Mouse (Mus musculus) ES-Bruce4 (cell line): ENCODE measurements around the gene Ddi2. TPM values are rescaled to one million over a fixed set of nuclear protein-coding genes. Genes with fewer than 3 reads are reported as not detected.
A peak's percentile ranks its signal among the peaks of the same experiment; 100 is the strongest.

ENCODE experiments used
- H3K27ac ChIP-seq: 2 replicates; pipeline ENCODE4 v1.5.1; 2012; ENCODE audit warnings: low read length, inconsistent platforms; ENCODE audit not compliant: insufficient read depth
- H3K27me3 ChIP-seq: 2 replicates; pipeline ENCODE4 v1.6.1; 2012; ENCODE audit warnings: mild to moderate bottlenecking, low read length, inconsistent platforms; ENCODE audit not compliant: control insufficient read depth, poor library complexity, insufficient read depth, severe bottlenecking
- H3K36me3 ChIP-seq: 2 replicates; pipeline ENCODE4 v1.6.1; 2012; ENCODE audit warnings: inconsistent platforms, mild to moderate bottlenecking, low read length, moderate library complexity; ENCODE audit not compliant: control insufficient read depth, poor library complexity, insufficient read depth, severe bottlenecking
- H3K4me1 ChIP-seq: one replicate; pipeline ENCODE4 v1.8.1; 2011; ENCODE audit warnings: low read length; ENCODE audit not compliant: control insufficient read depth, insufficient read depth
- H3K4me3 ChIP-seq: 2 replicates; pipeline ENCODE4 v1.5.1; 2011; ENCODE audit warnings: low read depth, mild to moderate bottlenecking, low read length
- H3K9ac ChIP-seq: 2 replicates; pipeline ENCODE4 v1.6.1; 2012; ENCODE audit warnings: low read depth, mild to moderate bottlenecking, inconsistent platforms; ENCODE audit not compliant: poor library complexity, severe bottlenecking
- H3K9me3 ChIP-seq: replicated peaks from 2 replicates; pipeline ENCODE4 v1.6.1; 2012; ENCODE audit warnings: mild to moderate bottlenecking, low read length, inconsistent platforms; ENCODE audit not compliant: control insufficient read depth, poor library complexity, insufficient read depth, severe bottlenecking
- CTCF ChIP-seq: IDR thresholded peaks from one replicate; pipeline ENCODE4 v1.8.1; 2011; ENCODE audit warnings: low read depth, low read length
- EP300 ChIP-seq: IDR thresholded peaks from 2 replicates; pipeline ENCODE4 v1.6.1; 2011; ENCODE audit warnings: low read depth, low read length; ENCODE audit not compliant: insufficient read depth
- POLR2A ChIP-seq: IDR thresholded peaks from one replicate; pipeline ENCODE4 v1.8.1; 2011; ENCODE audit warnings: low read length; ENCODE audit not compliant: insufficient read depth
- polyA plus RNA-seq: library from polyadenylated mRNA; stranded (reverse); fragments of >200 nt; gene quantifications from 2 replicates; pipeline ENCODE4 v1.2.4, GENCODE M21; 2011; ENCODE audit warnings: low read depth; ENCODE audit not compliant: missing spikeins, insufficient read depth, insufficient read length

The Ddi2 gene
- polyA plus RNA-seq, 1 experiment: 46.0 TPM

DNA sequence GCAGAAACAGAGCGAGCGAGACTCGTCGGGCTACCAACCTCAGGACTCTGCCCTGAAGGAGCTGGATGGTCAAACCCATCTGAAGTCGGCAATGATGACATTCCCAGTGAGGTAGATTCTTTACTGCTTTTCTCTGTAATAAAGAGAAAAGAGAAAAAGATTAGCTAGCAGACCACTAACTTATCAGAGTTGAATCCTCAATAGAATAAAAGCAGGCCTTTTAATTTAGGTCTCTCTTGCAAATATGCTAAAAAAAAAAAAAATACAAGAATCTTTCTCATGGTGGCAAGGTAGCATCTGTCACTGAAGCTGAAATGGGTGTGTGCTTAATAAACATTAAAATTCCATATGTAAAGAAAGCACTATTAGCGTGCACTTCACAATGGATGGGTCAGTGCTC lies 37.7 kb downstream of the Ddi2 start, which contains the start of gene Rsc1a1:
Gene Rsc1a1 (minus strand): TSS at position 101 of the 400 bp plus-strand sequence.
- Histone ChIP-seq H3K27ac (no peak within 1 kb of the TSS), H3K4me3 (no peak within 1 kb of the TSS), H3K36me3 (peaks cover 30% of the 10 kb centered on the region), H3K4me1 (peaks cover 8% of the 10 kb centered on the region), H3K27me3 (no peaks in the 10 kb centered on the region), H3K9me3 (no peaks in the 10 kb centered on the region), H3K9ac (no peak within 1 kb of the TSS)
- TF ChIP-seq CTCF (no peak), POLR2A (no peak), EP300 (no peak)

DNA sequence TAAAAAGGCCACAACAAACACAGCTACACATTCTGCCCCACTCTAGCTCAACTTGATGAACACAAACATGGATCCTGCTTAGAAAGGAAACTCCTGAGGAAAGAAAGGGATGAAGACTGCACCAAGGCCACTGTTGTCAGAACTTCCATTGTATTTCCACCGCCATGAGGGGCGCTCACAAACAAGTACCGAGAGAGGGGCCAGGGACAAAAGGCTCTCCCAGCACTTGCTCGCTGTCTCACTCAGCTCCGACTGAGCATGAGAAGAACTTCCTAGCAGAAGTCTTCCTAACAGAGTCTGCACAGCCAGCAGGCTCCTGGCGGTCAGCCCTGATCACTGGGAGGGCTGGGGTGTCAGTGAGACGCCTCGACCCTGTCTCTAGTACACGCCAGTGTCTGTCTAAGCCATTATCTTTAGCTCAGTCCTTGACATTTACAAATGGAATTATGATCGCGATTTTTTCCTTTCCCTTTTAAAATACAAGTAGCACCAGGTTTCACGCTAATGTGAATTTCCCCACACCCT lies 40.5 kb downstream of the Ddi2 start:
- Histone ChIP-seq H3K9ac (no peak overlapping the region), H3K4me3 (no peak overlapping the region), H3K4me1 (peaks cover 15% of the 10 kb centered on the region), H3K27ac (peak overlapping the region; percentile 2; the same call in 1 of the 2 replicates), H3K36me3 (peaks cover 22% of the 10 kb centered on the region), H3K9me3 (no peaks in the 10 kb centered on the region), H3K27me3 (no peaks in the 10 kb centered on the region)
- TF ChIP-seq CTCF: no peak
- no peak for TF ChIP-seq POLR2A
- no peak for TF ChIP-seq EP300

DNA sequence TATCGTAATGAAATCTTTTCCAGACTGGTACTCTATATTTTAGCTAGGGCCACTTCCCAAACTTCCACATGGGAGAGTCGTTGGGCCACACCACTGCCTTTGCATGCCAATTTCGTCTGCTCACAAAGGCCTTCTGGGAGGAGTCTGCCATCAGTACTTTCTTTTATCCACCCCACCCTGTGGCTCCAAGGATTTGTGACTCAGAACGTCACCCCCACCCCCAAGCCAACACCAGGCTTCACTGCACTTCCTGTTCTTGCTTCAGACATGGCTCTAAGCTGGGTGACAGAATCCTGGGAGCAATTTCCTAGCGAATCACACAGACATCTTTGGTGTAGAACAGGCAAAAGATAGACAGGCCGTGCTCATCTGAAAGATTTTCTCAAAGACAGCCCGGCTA lies 41.5 kb downstream of the Ddi2 start:
- Histone ChIP-seq H3K9me3 (no peaks in the 10 kb centered on the region), H3K9ac (no peak overlapping the region), H3K4me3 (no peak overlapping the region), H3K36me3 (peaks cover 18% of the 10 kb centered on the region), H3K27me3 (no peaks in the 10 kb centered on the region), H3K4me1 (peaks cover 15% of the 10 kb centered on the region), H3K27ac (peak overlapping the region; percentile 76)
- peak; percentile 72 for TF ChIP-seq EP300
- no peak for TF ChIP-seq POLR2A
- TF ChIP-seq CTCF: no peak

DNA sequence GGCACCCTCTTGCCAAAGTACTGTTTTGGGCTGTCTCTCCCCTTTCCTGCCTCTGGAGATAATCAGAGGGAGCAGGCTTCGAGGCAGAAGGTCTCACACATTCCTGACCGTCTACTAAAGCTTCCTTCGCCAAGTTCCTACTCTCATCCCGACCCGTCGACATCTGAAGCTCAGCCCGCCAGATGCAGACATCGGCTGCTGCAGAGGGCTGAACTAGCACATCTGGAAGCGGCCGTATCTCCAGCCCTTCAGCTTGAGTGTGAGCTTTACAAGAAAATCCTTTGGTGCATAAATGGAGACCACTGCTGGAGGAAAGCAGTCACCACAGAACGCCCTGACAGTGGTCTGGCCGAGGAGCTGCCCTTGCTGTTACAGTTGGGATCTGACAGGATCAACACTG lies 42.3 kb downstream of the Ddi2 start:
- H3K9ac ChIP-seq: no peak overlapping the region
- H3K27ac ChIP-seq: peak overlapping the region; percentile 38; the same call in 1 of the 2 replicates
- no peak for TF ChIP-seq EP300
- TF ChIP-seq CTCF: no peak
- no peak for TF ChIP-seq POLR2A
- peaks cover 15% of the 10 kb centered on the region for H3K36me3 ChIP-seq
- no peaks in the 10 kb centered on the region for H3K9me3 ChIP-seq
- no peak overlapping the region for H3K4me3 ChIP-seq
- peaks cover 17% of the 10 kb centered on the region for H3K4me1 ChIP-seq
- no peaks in the 10 kb centered on the region for H3K27me3 ChIP-seq

DNA sequence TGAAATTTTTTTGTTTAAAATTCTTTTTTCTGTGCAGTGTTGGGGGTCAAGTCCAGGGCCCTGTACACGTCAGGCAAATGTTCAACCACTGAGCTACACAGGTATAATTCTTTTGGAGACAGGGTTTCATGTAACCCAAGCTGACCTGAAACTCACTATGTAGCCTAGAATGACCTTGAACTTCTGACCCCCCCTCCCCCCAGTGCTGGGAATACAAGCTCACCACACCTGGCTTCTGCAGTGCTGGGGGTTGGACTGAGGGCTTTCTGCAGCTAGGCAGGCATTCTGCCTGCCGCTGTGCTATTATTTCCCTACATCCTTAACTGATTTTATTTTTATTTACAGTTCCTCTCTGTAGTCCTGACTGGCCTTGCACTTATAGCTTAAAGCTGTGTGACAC lies 44.2 kb downstream of the Ddi2 start:
- no peak overlapping the region for H3K9ac ChIP-seq
- H3K36me3 ChIP-seq: peaks cover 1% of the 10 kb centered on the region
- no peaks in the 10 kb centered on the region for H3K9me3 ChIP-seq
- H3K4me1 ChIP-seq: peaks cover 16% of the 10 kb centered on the region
- peak overlapping the region; percentile 21; the same call in 1 of the 2 replicates for H3K27ac ChIP-seq
- no peaks in the 10 kb centered on the region for H3K27me3 ChIP-seq
- H3K4me3 ChIP-seq: no peak overlapping the region
- peak; percentile 97 for TF ChIP-seq EP300
- TF ChIP-seq POLR2A: no peak

DNA sequence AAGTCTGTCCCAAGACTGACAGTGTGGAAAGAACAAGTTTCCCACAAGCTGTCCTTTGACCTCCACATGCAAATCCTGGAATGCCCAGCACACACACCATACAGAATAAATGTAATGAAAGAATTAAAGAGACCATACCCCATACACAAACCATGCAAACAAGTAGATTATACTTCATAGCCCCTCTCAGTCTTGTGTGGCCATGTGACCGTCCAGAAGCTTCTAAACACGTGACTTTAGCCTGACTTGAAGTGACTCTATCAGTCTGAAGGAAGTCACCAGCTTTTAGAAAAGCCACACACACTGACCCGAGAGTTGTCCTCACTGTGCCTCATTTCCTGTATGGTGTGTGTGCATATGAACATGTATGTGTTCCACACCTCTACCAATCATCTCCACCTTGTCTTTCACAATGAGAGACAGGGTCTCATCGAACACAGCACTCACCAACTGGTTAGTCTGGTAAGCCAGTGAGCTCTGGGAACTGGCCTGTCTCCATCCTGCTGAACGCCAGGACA lies 46.7 kb downstream of the Ddi2 start:
- H3K9me3 ChIP-seq: no peaks in the 10 kb centered on the region
- TF ChIP-seq EP300 (no peak), CTCF (no peak), POLR2A (no peak)
- H3K27me3 ChIP-seq: no peaks in the 10 kb centered on the region
- no peak overlapping the region for H3K27ac ChIP-seq
- H3K4me3 ChIP-seq: no peak overlapping the region
- H3K9ac ChIP-seq: no peak overlapping the region
- no peaks in the 10 kb centered on the region for H3K36me3 ChIP-seq
- peaks cover 10% of the 10 kb centered on the region for H3K4me1 ChIP-seq
